Comparison of ENCODE assay signal across 9 mouse cellular contexts in genomic region chr2:168250270-168250669, GRCm38 (mm10). TPM values are rescaled to one million over a fixed set of nuclear protein-coding genes. Genes with fewer than 3 reads are reported as not detected.
DNase-seq lines count a peak whose midpoint lies in the region; ATAC-seq and TF ChIP-seq lines count a peak whose summit lies in the region.
"Had no signal": no experiment of that assay in that cellular context is flagged by ENCODE, and none has a peak within 500 bp of the region (broad histone marks: within the 10 kb centered on the region; RNA-seq: fewer than 3 reads in every experiment).

No protein-coding gene starts in this region.

- TF ChIP-seq POLR2A in ES-Bruce4 (IDR thresholded peaks at IDR 0.05; ENCODE audit: insufficient read depth, low read length) = no peak

- no peak overlapping the region for H3K4me2 ChIP-seq in embryonic facial prominence, embryonic 14.5 days (ENCODE audit: low read depth, low read length)
- H3K4me2 ChIP-seq in hindbrain, embryonic 11.5 days (replicated peaks; ENCODE audit: low read depth, low read length) = no peak overlapping the region
- H3K4me2 ChIP-seq: liver, embryonic 15.5 days had no signal

- no peak for TF ChIP-seq EP300 in ES-Bruce4 (IDR thresholded peaks at IDR 0.05; ENCODE audit: insufficient read depth, low read depth, low read length)

- no peaks in the 10 kb centered on the region for H3K9me3 ChIP-seq in ES-Bruce4 (replicated peaks; ENCODE audit: control insufficient read depth, insufficient read depth, low read length, poor library complexity, severe bottlenecking)
- no peaks in the 10 kb centered on the region for H3K9me3 ChIP-seq in embryonic facial prominence, embryonic 14.5 days (ENCODE audit: control insufficient read depth, low read length)
- H3K9me3 ChIP-seq in hindbrain, embryonic 11.5 days (ENCODE audit: control insufficient read depth, low read length) = no peaks in the 10 kb centered on the region
- H3K9me3 ChIP-seq: liver, embryonic 15.5 days had no signal

- peak; percentile 88 for TF ChIP-seq CTCF in ES-Bruce4 (IDR thresholded peaks at IDR 0.05; ENCODE audit: low read depth, low read length)

- ATAC-seq in embryonic facial prominence, embryonic 14.5 days (ENCODE audit: low read depth) = peak; percentile 38; the same call in 1 of the 2 replicates
- ATAC-seq in hindbrain, embryonic 11.5 days (ENCODE audit: low FRiP score) = peak; percentile 33; the same call in 1 of the 2 replicates
- ATAC-seq in megakaryocyte, adult 5-6 weeks (ENCODE audit: poor library complexity, severe bottlenecking) = peak; percentile 89

- H3K27me3 ChIP-seq in ES-Bruce4 (ENCODE audit: control insufficient read depth, insufficient read depth, low read length, poor library complexity, severe bottlenecking) = no peaks in the 10 kb centered on the region
- no peaks in the 10 kb centered on the region for H3K27me3 ChIP-seq in embryonic facial prominence, embryonic 14.5 days (replicated peaks; ENCODE audit: control insufficient read depth, insufficient read depth, low read length)
- H3K27me3 ChIP-seq in hindbrain, embryonic 11.5 days (ENCODE audit: control insufficient read depth, insufficient read depth, low read length) = no peaks in the 10 kb centered on the region; the same call in 1 of the 2 replicates

- H3K36me3 ChIP-seq in ES-Bruce4 (ENCODE audit: control insufficient read depth, insufficient read depth, low read length, poor library complexity, severe bottlenecking) = no peaks in the 10 kb centered on the region
- no peaks in the 10 kb centered on the region for H3K36me3 ChIP-seq in embryonic facial prominence, embryonic 14.5 days (ENCODE audit: control insufficient read depth, insufficient read depth, low read length)
- H3K36me3 ChIP-seq in hindbrain, embryonic 11.5 days (ENCODE audit: control insufficient read depth, insufficient read depth, low read length) = no peaks in the 10 kb centered on the region
- H3K36me3 ChIP-seq: liver, embryonic 15.5 days had no signal

- peak; percentile 48 to 72 for DNase-seq in adrenal gland, postnatal 4 days (ENCODE audit: low spot score in 2 of 2)
- peak; percentile 68 for DNase-seq in embryonic facial prominence, embryonic 14.5 days (ENCODE audit: low spot score)
- DNase-seq in hindbrain, embryonic 11.5 days (ENCODE audit: low spot score) = peak; percentile 91
- DNase-seq in layer of hippocampus, postnatal 14 days (ENCODE audit: low spot score in 2 of 2) = peak; percentile 86 to 90
- peak; percentile 93 to 96 for DNase-seq in right cerebral cortex, adult 2 months (ENCODE audit: low spot score in 2 of 2)
- DNase-seq in urinary bladder, postnatal 10 days (ENCODE audit: low spot score) = peak; percentile 52

- H3K4me3 ChIP-seq in ES-Bruce4 (ENCODE audit: low read depth, low read length) = no peak overlapping the region
- no peak overlapping the region for H3K4me3 ChIP-seq in embryonic facial prominence, embryonic 14.5 days (ENCODE audit: low read depth, low read length)
- H3K4me3 ChIP-seq in hindbrain, embryonic 11.5 days (ENCODE audit: low read depth, low read length) = no peak overlapping the region
- H3K4me3 ChIP-seq: liver, embryonic 15.5 days had no signal

- WGBS in embryonic facial prominence, embryonic 14.5 days = 17% methylated on average over 8 of the region's 8 CpGs
- 17% methylated on average over 8 of the region's 8 CpGs for WGBS in hindbrain, embryonic 11.5 days

- no peak overlapping the region for H3K27ac ChIP-seq in ES-Bruce4 (ENCODE audit: insufficient read depth, low read length)
- H3K27ac ChIP-seq in embryonic facial prominence, embryonic 14.5 days (replicated peaks; ENCODE audit: low read depth, low read length) = no peak overlapping the region
- no peak overlapping the region for H3K27ac ChIP-seq in hindbrain, embryonic 11.5 days (ENCODE audit: low read depth, low read length)
- H3K27ac ChIP-seq: liver, embryonic 15.5 days had no signal

- peaks cover 2% of the 10 kb centered on the region for H3K4me1 ChIP-seq in ES-Bruce4 (ENCODE audit: control insufficient read depth, insufficient read depth, low read length)
- H3K4me1 ChIP-seq in embryonic facial prominence, embryonic 14.5 days (ENCODE audit: control insufficient read depth, insufficient read depth, low read length) = no peaks in the 10 kb centered on the region
- H3K4me1 ChIP-seq in hindbrain, embryonic 11.5 days (replicated peaks; ENCODE audit: control insufficient read depth, insufficient read depth, low read length) = no peaks in the 10 kb centered on the region
- H3K4me1 ChIP-seq: liver, embryonic 15.5 days had no signal

- H3K9ac ChIP-seq in ES-Bruce4 (ENCODE audit: low read depth, poor library complexity, severe bottlenecking) = no peak overlapping the region
- no peak overlapping the region for H3K9ac ChIP-seq in embryonic facial prominence, embryonic 14.5 days (ENCODE audit: low read depth, low read length)
- H3K9ac ChIP-seq in hindbrain, embryonic 11.5 days (ENCODE audit: low read depth, low read length) = no peak overlapping the region
- H3K9ac ChIP-seq: liver, embryonic 15.5 days had no signal

RNA-seq across cellular contexts. Expression of gene Mocs3, which starts 19.8 kb away (rescaled TPM):
- polyA plus RNA-seq in ES-Bruce4 (2011; ENCODE audit: insufficient read depth, insufficient read length, low read depth, missing spikeins) = 3.2 and 3.4 TPM in 2 replicates
- 10 to 100 TPM; 13.4 to 13.6 TPM for total RNA-seq in adrenal gland, postnatal 4 days (2021)
- polyA plus RNA-seq in embryonic facial prominence, embryonic 14.5 days (2014; fragmentation: Nextera tagmentation; extraction: Ambion mirVana) = 8.8 and 8.9 TPM in 2 replicates
- polyA plus RNA-seq in hindbrain, embryonic 11.5 days (2014; fragmentation: Nextera tagmentation; extraction: Ambion mirVana) = 8.5 and 8.8 TPM in 2 replicates
- 10 to 100 TPM; 16.7 to 17.4 TPM for total RNA-seq in layer of hippocampus, postnatal 14 days (2021)
- 3.4 and 4.0 TPM in 2 replicates for total RNA-seq in megakaryocyte, adult 5-6 weeks (2015)
- 1.7 and 2.1 TPM in 2 replicates for total RNA-seq in megakaryocyte, adult 5-6 weeks (2017)

RNA-seq across cellular contexts. Expression of gene Dpm1, which starts 19.9 kb away (rescaled TPM):
- 54.7 and 64.7 TPM in 2 replicates for polyA plus RNA-seq in ES-Bruce4 (2011; ENCODE audit: insufficient read depth, insufficient read length, low read depth, missing spikeins)
- 100 to 1,000 TPM in 1 of 2 experiments, 10 to 100 TPM in 1; 93.0 to 109 TPM for total RNA-seq in adrenal gland, postnatal 4 days (2021)
- polyA plus RNA-seq in embryonic facial prominence, embryonic 14.5 days (2014; fragmentation: Nextera tagmentation; extraction: Ambion mirVana) = 84.6 and 86.6 TPM in 2 replicates
- 60.4 and 65.1 TPM in 2 replicates for polyA plus RNA-seq in hindbrain, embryonic 11.5 days (2014; fragmentation: Nextera tagmentation; extraction: Ambion mirVana)
- total RNA-seq in layer of hippocampus, postnatal 14 days (2021) = 10 to 100 TPM; 64.3 to 70.6 TPM
- 59.5 and 81.8 TPM in 2 replicates for total RNA-seq in megakaryocyte, adult 5-6 weeks (2015)
- 28.1 and 67.3 TPM in 2 replicates for total RNA-seq in megakaryocyte, adult 5-6 weeks (2017)

RNA-seq across cellular contexts. Expression of gene Gm20716, which starts 20.1 kb away (rescaled TPM):
- 58.3 and 67.8 TPM in 2 replicates for polyA plus RNA-seq in ES-Bruce4 (2011; ENCODE audit: insufficient read depth, insufficient read length, low read depth, missing spikeins)
- total RNA-seq in adrenal gland, postnatal 4 days (2021) = 10 to 100 TPM; 34.4 to 43.4 TPM
- polyA plus RNA-seq in embryonic facial prominence, embryonic 14.5 days (2014; fragmentation: Nextera tagmentation; extraction: Ambion mirVana) = 21.5 and 22.0 TPM in 2 replicates
- 24.0 and 31.3 TPM in 2 replicates for polyA plus RNA-seq in hindbrain, embryonic 11.5 days (2014; fragmentation: Nextera tagmentation; extraction: Ambion mirVana)
- 10 to 100 TPM; 25.6 to 29.5 TPM for total RNA-seq in layer of hippocampus, postnatal 14 days (2021)
- total RNA-seq in megakaryocyte, adult 5-6 weeks (2015) = 36.1 and 47.1 TPM in 2 replicates
- 33.2 and 44.6 TPM in 2 replicates for total RNA-seq in megakaryocyte, adult 5-6 weeks (2017)

RNA-seq across cellular contexts. Expression of gene Kcng1, which starts 31.3 kb away (rescaled TPM):
- polyA plus RNA-seq in ES-Bruce4 (2011; ENCODE audit: insufficient read depth, insufficient read length, low read depth, missing spikeins) = 0.70 and 0.78 TPM in 2 replicates
- under 1 TPM; 0.25 to 0.48 TPM for total RNA-seq in adrenal gland, postnatal 4 days (2021)
- polyA plus RNA-seq in embryonic facial prominence, embryonic 14.5 days (2014; fragmentation: Nextera tagmentation; extraction: Ambion mirVana) = 1.1 and 1.4 TPM in 2 replicates
- 0.56 and 0.63 TPM in 2 replicates for polyA plus RNA-seq in hindbrain, embryonic 11.5 days (2014; fragmentation: Nextera tagmentation; extraction: Ambion mirVana)
- total RNA-seq in layer of hippocampus, postnatal 14 days (2021) = 10 to 100 TPM; 33.0 to 41.3 TPM
- total RNA-seq in megakaryocyte, adult 5-6 weeks (2015) = 0.09 and 0.69 TPM in 2 replicates
- total RNA-seq in megakaryocyte, adult 5-6 weeks (2017) = 0.24 TPM in 1 of 2 replicates, not detected in the other

RNA-seq across cellular contexts. Expression of gene Adnp, which starts 43.4 kb away (rescaled TPM):
- polyA plus RNA-seq in ES-Bruce4 (2011; ENCODE audit: insufficient read depth, insufficient read length, low read depth, missing spikeins) = 72.7 and 87.5 TPM in 2 replicates
- 10 to 100 TPM; 81.3 to 94.6 TPM for total RNA-seq in adrenal gland, postnatal 4 days (2021)
- polyA plus RNA-seq in embryonic facial prominence, embryonic 14.5 days (2014; fragmentation: Nextera tagmentation; extraction: Ambion mirVana) = 2.5 and 3.3 TPM in 2 replicates
- polyA plus RNA-seq in hindbrain, embryonic 11.5 days (2014; fragmentation: Nextera tagmentation; extraction: Ambion mirVana) = 2.8 and 8.5 TPM in 2 replicates
- total RNA-seq in layer of hippocampus, postnatal 14 days (2021) = 10 to 100 TPM; 99.3 to 99.9 TPM
- total RNA-seq in megakaryocyte, adult 5-6 weeks (2015) = 17.2 and 21.8 TPM in 2 replicates
- 2.3 and 4.9 TPM in 2 replicates for total RNA-seq in megakaryocyte, adult 5-6 weeks (2017)

Comparison
In these comparisons a context has a peak if more than half of its experiments do, and no peak if none do; other contexts are left out.
1. ATAC-seq: peak in every context shown above with its lines; median percentile 89 in megakaryocyte, adult 5-6 weeks; 38 in embryonic facial prominence, embryonic 14.5 days; 33 in hindbrain, embryonic 11.5 days.